Mouse (Mus musculus) heart, embryonic 16.5 days (tissue): ENCODE measurements around the gene Fer. TPM values are rescaled to one million over a fixed set of nuclear protein-coding genes. Genes with fewer than 3 reads are reported as not detected.
"Not testable (repeated sequence)": the region's sequence is repeated elsewhere in the genome, so short reads cannot be mapped to it uniquely, and the experiment has no call there.

Experiments
- ATAC-seq: fragments of 200-750 bp; cut with Nextera tagmentation; replicated peaks from 2 replicates; pipeline ENCODE4 v1.8.0; 2017; ENCODE audit warnings: moderate number of reproducible peaks; ENCODE audit not compliant: insufficient read depth, low FRiP score; ENCODE audit errors: extremely low read depth
- H3K27ac ChIP-seq: fragments of 300-500 bp; sonication (generic); 2 replicates; pipeline ENCODE4 v1.5.1; 2014; ENCODE audit warnings: mild to moderate bottlenecking, low read length, control low read depth, moderate library complexity
- H3K27me3 ChIP-seq: fragments of 300-500 bp; sonication (generic); 2 replicates; pipeline ENCODE4 v1.6.1; 2014; ENCODE audit warnings: low read length, mixed read lengths; ENCODE audit not compliant: control insufficient read depth, insufficient read depth
- H3K36me3 ChIP-seq: fragments of 300-500 bp; sonication (generic); 2 replicates; pipeline ENCODE4 v1.6.1; 2014; ENCODE audit not compliant: control insufficient read depth, insufficient read depth
- H3K4me1 ChIP-seq: fragments of 300-500 bp; sonication (generic); 2 replicates; pipeline ENCODE4 v1.6.1; 2014; ENCODE audit warnings: low read length, mixed read lengths; ENCODE audit not compliant: control insufficient read depth, insufficient read depth
- H3K4me2 ChIP-seq: fragments of 300-500 bp; sonication (generic); 2 replicates; pipeline ENCODE4 v1.6.1; 2014; ENCODE audit warnings: low read depth, mild to moderate bottlenecking, control low read depth, low read length
- H3K4me3 ChIP-seq: fragments of 300-500 bp; sonication (generic); 2 replicates; pipeline ENCODE4 v1.5.1; 2014; ENCODE audit warnings: mild to moderate bottlenecking, control low read depth, low read length
- H3K9ac ChIP-seq: fragments of 300-500 bp; sonication (generic); 2 replicates; pipeline ENCODE4 v1.6.1; 2014; ENCODE audit warnings: low read length, control low read depth
- H3K9me3 ChIP-seq: fragments of 300-500 bp; sonication (generic); replicated peaks from 2 replicates; pipeline ENCODE4 v1.6.1; 2016; ENCODE audit warnings: low read length; ENCODE audit not compliant: control insufficient read depth
- WGBS: fragments of 180-500 bp; shearing (Covaris S2); extraction: QIAGEN DNeasy Blood & Tissue Kit; methylation state at CpG from one replicate; pipeline ENCODE4 v1.1.7; 2014; 5-methylcytosine and 5-hydroxymethylcytosine counted together
- polyA plus RNA-seq: library from polyadenylated mRNA; unstranded; fragments of >200 nt; fragmentation: Nextera tagmentation; extraction: Ambion mirVana; gene quantifications from 2 replicates; pipeline ENCODE4 v1.2.1, GENCODE M21; 2015

The Fer gene
- polyA plus RNA-seq, 1 experiment from 2014 or later: 22.8 TPM

DNA sequence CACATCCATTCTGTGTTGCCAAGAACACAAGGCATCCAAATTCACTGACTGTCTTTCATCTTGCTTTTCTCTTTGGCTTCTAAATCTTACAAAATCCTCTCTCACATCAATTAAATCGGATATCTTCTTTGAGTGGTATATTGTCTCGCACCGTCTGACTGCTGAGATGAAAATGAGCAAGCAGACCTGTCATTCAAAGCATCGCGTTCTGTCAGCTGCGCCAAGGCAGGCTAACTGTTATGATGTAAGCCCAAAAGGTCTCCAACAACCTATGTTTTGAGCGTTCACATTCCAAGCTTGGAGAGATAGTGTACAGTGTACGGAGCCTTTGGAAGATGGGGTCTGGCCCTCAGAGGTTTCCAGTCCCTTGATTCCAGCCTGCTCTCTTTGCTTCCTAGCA lies 26.2 kb upstream of the Fer start:
- ATAC-seq: no peak
- no peak overlapping the region for H3K4me3 ChIP-seq
- peaks cover 4% of the 10 kb centered on the region; the same call in 1 of the 2 replicates for H3K9me3 ChIP-seq
- no peak overlapping the region for H3K4me2 ChIP-seq
- no peak overlapping the region for H3K9ac ChIP-seq
- no peaks in the 10 kb centered on the region for H3K4me1 ChIP-seq
- no peak overlapping the region for H3K27ac ChIP-seq
- H3K36me3 ChIP-seq: no peaks in the 10 kb centered on the region
- H3K27me3 ChIP-seq: no peaks in the 10 kb centered on the region
- 68% methylated on average over 8 of the region's 8 CpGs for WGBS

DNA sequence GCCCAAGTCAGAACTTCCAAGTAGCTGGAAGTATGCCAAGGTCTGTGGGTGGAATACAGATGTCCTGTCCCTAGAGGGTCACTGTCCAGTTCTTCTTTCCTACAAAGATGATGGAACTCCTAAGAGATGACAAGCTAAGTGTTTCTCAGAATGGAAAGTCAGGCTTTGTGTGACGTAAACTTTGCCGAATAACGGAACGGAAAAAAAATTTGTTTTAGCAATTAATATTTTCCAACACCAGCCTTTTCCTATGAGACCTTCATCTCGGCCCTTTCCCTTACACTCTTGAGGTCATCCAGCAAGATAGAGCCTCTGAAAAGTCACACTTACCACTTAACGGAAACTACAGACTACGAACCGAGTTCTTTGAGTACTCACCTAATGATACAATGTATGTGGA lies 24.7 kb upstream of the Fer start:
- no peak for ATAC-seq
- Histone ChIP-seq H3K27ac (no peak overlapping the region), H3K36me3 (no peaks in the 10 kb centered on the region), H3K9me3 (peaks cover 4% of the 10 kb centered on the region; the same call in 1 of the 2 replicates), H3K27me3 (no peaks in the 10 kb centered on the region), H3K4me3 (no peak overlapping the region), H3K4me2 (no peak overlapping the region), H3K4me1 (no peaks in the 10 kb centered on the region), H3K9ac (no peak overlapping the region)
- 80% methylated on average over 8 of the region's 8 CpGs for WGBS

DNA sequence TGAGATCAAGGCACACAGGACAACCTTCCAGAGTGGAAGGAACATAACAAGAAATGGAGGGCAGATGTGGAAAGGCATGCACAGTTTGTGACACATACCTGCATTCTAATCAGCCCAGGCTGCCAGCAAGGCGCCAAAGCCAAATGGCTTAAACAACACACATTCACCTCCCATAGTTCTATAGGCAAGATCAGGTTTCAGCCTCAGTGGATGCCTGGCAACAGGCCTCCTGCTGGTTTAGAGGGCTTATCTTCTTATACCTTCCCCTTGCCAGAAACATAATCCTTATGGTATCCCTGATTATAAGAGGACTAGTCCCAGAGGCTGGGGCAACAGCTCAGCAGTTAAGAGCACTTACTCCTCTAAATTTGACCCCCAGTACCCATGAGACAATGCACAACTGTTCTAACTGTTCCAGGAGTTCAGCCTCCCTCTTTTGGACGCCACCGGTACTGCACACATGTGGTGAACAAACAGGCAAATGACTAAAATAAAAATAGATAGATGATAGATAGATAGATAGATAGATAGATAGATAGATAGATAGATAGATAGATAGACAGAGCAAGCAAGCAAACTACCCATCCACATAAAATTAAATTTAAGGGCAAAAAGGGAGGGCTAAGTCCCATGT lies 23.1 kb upstream of the Fer start:
- no peak overlapping the region for H3K4me3 ChIP-seq
- H3K27ac ChIP-seq: no peak overlapping the region
- peaks cover 4% of the 10 kb centered on the region; the same call in 1 of the 2 replicates for H3K9me3 ChIP-seq
- no peak overlapping the region for H3K4me2 ChIP-seq
- no peak overlapping the region for H3K9ac ChIP-seq
- ATAC-seq: no peak
- 91% methylated on average over 3 of the region's 3 CpGs for WGBS
- H3K27me3 ChIP-seq: no peaks in the 10 kb centered on the region
- H3K4me1 ChIP-seq: no peaks in the 10 kb centered on the region
- no peaks in the 10 kb centered on the region for H3K36me3 ChIP-seq

DNA sequence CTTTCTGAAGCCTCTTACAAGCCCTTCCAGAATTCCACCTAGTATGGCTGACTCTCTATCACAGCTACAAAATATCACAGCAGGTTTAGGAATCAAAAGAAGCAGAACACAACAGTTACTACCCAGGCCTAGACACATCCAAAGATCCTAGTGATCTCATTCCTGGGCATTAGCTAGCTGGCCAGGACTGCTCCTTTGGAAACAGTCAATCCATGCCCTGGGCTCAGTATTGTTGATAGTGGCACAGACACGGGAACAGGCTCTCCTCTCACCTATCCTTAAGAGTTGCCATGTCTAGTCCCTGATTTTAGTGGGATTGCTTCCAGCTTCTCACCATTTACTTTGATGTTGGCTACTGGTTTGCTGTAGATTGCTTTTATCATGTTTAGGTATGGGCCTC lies 20.6 kb upstream of the Fer start:
- H3K9ac ChIP-seq: no peak overlapping the region
- H3K4me3 ChIP-seq: no peak overlapping the region
- WGBS: 67% methylated on average over 1 of the region's 1 CpGs
- H3K36me3 ChIP-seq: no peaks in the 10 kb centered on the region
- peaks cover 4% of the 10 kb centered on the region; the same call in 1 of the 2 replicates for H3K9me3 ChIP-seq
- no peak overlapping the region for H3K27ac ChIP-seq
- no peaks in the 10 kb centered on the region for H3K27me3 ChIP-seq
- no peak overlapping the region for H3K4me2 ChIP-seq
- H3K4me1 ChIP-seq: no peaks in the 10 kb centered on the region
- no peak for ATAC-seq

DNA sequence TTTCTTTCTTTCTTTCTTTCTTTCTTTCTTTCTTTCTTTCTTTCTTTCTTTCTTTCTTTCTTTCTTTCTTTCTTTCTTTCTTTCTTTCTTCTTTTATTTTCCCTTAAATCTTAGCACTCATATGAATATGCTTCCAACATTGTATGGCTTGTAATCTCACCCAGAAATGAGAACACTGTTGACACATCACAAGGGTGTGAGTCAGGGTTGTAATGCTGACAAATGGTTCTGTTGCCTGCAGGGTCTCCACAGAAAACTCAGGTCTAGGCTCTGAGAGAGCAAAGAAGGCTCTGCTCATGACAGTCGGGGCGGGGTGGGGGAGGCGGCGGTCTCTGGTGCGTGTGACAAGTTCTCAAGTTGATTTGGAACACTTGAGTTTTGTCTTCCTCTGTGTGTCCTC lies 17.9 kb upstream of the Fer start:
- ATAC-seq: no peak
- no peak overlapping the region for H3K27ac ChIP-seq
- 67% methylated on average over 5 of the region's 5 CpGs for WGBS

DNA sequence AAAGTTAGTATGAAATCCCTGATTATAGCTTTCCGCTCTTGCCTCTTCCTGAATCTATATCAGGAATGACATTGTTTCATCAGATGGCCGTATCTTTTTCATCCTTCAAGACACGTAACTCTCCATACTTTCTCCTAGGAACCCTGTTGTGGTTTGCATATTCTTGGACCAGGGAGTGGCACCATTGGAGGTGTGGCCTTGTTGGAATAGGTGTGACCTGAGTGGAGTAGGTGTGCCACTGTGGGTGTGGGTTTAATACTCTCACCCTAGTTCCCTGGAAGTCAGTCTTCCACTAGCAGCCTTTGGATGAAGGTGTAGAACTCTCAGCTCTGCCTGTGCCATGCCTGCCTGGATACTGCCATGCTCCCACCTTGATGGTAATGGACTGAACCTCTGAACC lies 17.1 kb upstream of the Fer start:
- H3K27ac ChIP-seq, H3K4me2 ChIP-seq, H3K9me3 ChIP-seq, H3K27me3 ChIP-seq, ATAC-seq, H3K4me1 ChIP-seq, H3K4me3 ChIP-seq, H3K9ac ChIP-seq, H3K36me3 ChIP-seq: not testable (repeated sequence)
- 92% methylated on average over 3 of the region's 3 CpGs for WGBS

More for the DNA sequence above, 17.9 kb upstream of the Fer start:
- no peak overlapping the region for H3K4me3 ChIP-seq
- no peak overlapping the region for H3K9ac ChIP-seq
- H3K4me1 ChIP-seq: 0 out of 2 replicates have a peak, but pooled peaks cover 3% of the 10 kb centered on the region
- 0 out of 2 replicates have a peak, but pooled peaks cover under 1% of the 10 kb centered on the region for H3K9me3 ChIP-seq
- no peak overlapping the region for H3K4me2 ChIP-seq
- no peaks in the 10 kb centered on the region for H3K27me3 ChIP-seq
- no peaks in the 10 kb centered on the region for H3K36me3 ChIP-seq

DNA sequence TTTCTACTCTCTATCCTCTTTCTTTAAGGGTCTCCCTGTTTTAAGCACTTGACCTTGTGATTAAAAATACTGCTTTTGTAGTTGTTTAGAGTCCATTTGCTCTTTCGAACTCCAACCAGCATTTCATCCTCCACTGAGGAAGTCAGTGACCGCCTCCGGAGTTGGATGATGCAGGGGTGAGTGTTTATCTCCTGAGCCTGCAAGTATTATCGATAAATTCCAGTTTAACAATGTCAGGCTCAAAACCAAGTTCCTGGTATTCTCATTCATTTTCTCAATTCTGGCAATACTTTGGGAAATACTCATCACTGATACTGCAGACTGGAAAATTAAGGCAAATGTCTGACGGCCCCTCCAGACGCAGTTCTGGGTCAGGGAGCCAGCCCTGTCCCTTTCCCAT lies 13.7 kb upstream of the Fer start:
- peak; percentile 20; the same call in 1 of the 2 replicates for ATAC-seq

DNA sequence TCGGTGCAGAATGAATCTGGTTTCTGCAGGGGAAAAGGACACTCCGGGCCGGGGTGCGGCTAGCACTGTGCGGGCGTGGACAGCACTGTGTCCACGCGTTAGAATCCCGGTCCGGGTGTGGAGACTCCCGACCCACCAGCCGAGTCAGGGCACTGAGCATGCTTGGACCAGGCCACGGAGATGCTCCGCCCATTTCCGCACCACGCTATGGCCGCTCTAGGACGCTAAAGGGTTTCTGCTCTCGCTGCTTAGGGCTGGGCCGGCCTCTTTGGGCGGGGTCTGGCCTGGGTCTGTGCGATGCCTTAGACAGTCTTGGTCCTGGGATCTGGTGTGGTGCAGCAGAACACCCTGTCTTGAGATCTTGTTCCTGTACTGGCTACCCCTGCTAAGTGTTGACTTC lies 13.3 kb upstream of the Fer start:
- WGBS: under 1% methylated on average over 22 of the region's 22 CpGs
- ATAC-seq: peak; percentile 100
- peak overlapping the region; percentile 74 for H3K4me2 ChIP-seq
- H3K9ac ChIP-seq: peak overlapping the region; percentile 88
- H3K9me3 ChIP-seq: no peaks in the 10 kb centered on the region
- no peaks in the 10 kb centered on the region for H3K36me3 ChIP-seq
- H3K4me1 ChIP-seq: 0 out of 2 replicates have a peak, but pooled peaks cover 3% of the 10 kb centered on the region
- peak overlapping the region; percentile 83 for H3K4me3 ChIP-seq
- H3K27me3 ChIP-seq: no peaks in the 10 kb centered on the region
- H3K27ac ChIP-seq: peak overlapping the region; percentile 84

More for the DNA sequence above, 13.7 kb upstream of the Fer start:
- Histone ChIP-seq H3K9me3 (no peaks in the 10 kb centered on the region), H3K4me1 (0 out of 2 replicates have a peak, but pooled peaks cover 3% of the 10 kb centered on the region), H3K4me3 (peak overlapping the region; percentile 83), H3K36me3 (no peaks in the 10 kb centered on the region), H3K27me3 (no peaks in the 10 kb centered on the region), H3K4me2 (peak overlapping the region; percentile 74), H3K27ac (peak overlapping the region; percentile 84), H3K9ac (peak overlapping the region; percentile 88)
- 5% methylated on average over 6 of the region's 6 CpGs for WGBS

DNA sequence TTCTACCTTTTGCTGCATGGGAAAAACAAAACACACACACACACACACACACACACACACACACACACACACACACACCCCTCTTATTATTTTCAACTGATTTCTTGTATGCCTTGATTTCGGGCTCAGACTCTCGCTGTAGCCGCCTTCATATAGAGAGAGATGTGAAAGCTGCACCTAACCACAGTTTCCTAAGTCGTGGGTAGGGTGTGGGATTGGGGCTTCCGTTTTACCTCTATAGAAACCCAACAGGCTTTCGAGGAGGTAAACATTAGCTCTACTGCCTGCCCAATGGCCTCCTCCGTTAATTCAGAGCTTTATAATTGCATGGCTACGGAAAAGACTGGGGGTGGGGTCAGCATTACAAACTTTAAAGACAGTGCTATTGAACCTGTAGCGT lies 12.8 kb upstream of the Fer start:
- peak overlapping the region; percentile 74 for H3K4me2 ChIP-seq
- 86% methylated on average over 9 of the region's 9 CpGs for WGBS

More for the DNA sequence above, 12.8 kb upstream of the Fer start:
- no peaks in the 10 kb centered on the region for H3K27me3 ChIP-seq
- H3K27ac ChIP-seq: no peak overlapping the region; the same call in 1 of the 2 replicates
- no peak overlapping the region for H3K9ac ChIP-seq
- H3K4me1 ChIP-seq: 0 out of 2 replicates have a peak, but pooled peaks cover 3% of the 10 kb centered on the region
- peak overlapping the region; percentile 83 for H3K4me3 ChIP-seq
- H3K9me3 ChIP-seq: no peaks in the 10 kb centered on the region
- H3K36me3 ChIP-seq: no peaks in the 10 kb centered on the region
- ATAC-seq: no peak
